Mouse (Mus musculus): Measurements from ENCODE around the gene Gm17651.

Gene Gm17651

GRCm38 (mm10) chr3:97629941-97630340 is 44.6 kb downstream of the Gm17651 start:
- no peak for DNase-seq (ENCODE audit: low spot score)

DNA sequence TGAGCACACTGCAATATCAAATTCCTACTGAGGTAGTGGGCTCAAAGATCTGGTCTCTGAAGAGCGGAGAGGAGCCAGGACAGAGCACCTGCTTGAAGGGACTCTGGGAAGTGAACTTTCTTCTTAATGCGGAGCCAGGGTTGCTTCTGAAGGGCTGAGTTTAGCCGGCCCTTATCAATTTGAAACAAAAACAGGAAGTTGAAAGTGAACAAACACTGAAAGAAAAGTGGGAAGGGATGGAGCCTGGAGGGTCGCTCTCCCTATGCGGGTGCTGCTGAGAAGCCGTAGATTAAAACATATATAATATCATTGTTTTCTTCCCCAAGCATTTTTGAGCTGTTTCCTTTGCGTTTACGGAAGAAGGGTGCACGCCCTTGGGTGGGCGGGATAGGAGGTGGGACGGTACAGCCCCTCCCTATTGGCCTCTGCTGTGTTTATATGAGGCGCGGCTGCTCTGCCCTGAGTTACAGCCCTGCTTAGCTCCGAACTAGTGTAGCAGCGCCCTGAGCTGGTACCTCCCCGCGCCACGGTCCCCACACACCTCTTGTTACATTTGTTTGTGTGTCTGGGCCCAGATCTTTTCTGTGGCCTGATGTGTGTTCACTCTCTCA is 46.0 kb downstream of the Gm17651 start, which contains the start of gene Fmo5:
TSS of gene Fmo5 (plus strand) at position 414 of the 611 bp plus-strand sequence.
- peak; percentile 45 for DNase-seq (ENCODE audit: low spot score)

DNA sequence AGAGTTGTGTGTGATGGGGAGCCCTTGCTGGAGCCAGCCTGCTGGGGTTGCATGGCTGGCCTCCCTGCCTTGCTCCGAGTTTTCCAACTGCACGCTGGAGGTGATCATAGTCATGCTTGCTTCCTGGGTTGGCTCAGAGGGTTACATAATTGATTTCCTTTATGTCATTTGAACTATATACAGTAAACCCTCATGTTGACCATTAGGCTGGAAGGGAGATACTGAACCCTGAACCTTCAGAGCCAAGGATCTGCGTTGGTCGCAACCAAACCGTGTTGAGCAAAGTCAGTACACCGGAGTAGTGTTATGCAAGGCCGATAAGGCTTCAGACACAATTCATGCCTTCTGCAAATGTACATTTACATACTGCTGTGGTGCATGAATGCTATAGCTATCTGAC is 46.6 kb downstream of the Gm17651 start:
- DNase-seq (ENCODE audit: low spot score): no peak

- DNase-seq (ENCODE audit: low spot score): no peak
These were observed 49.9 kb downstream of the Gm17651 start for GRCm38 (mm10) chr3:97624611-97625010.

Measured in c-Kit-positive CD71-positive TER-119-positive erythroid progenitor cells, embryonic 14.5 days (primary cell).